In the genomic region with DNA sequence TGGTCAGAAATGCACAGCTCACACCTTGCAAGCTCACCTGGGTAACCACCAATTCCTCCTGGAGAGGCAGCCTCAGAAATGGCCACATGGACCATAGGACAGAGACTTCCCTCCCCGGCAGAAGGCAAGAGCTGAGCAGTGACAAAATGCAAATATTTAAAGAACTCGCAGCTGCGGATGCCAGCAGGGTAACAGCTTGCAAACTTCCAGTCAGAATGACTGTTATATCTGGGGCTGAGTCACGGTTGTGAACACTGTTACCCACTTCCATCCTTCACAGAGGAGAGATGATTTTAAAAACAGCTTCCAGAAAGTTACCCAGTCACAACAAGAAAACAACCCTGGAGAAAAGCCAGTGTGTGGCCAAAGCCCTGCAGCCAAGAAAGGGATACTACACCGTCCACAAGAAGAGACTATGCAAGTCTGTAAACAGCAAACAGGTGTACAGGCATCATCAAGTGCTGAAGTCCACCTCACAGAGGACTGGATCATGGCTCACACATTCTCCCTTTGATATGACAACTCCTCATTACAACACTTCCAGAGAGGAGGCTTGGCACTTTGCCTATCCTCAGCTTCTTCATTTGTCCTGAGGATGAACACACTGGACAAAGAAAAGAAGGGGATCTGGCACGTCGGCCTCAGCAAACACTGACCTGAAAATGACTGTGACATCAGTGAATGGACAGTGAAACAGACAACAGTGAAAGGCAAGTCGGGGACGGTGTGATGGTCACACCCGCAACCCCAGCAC, we compare ENCODE assay signal across 9 mouse cellular contexts. TPM values are rescaled to one million over a fixed set of nuclear protein-coding genes. Genes with fewer than 3 reads are reported as not detected.
DNase-seq lines count a peak whose midpoint lies in the region; ATAC-seq and TF ChIP-seq lines count a peak whose summit lies in the region.
"Had no signal": no experiment of that assay in that cellular context is flagged by ENCODE, and none has a peak within 500 bp of the region (broad histone marks: within the 10 kb centered on the region; RNA-seq: fewer than 3 reads in every experiment).

No protein-coding gene starts in this region.

- no peak for ATAC-seq in heart, postnatal 0 days (ENCODE audit: insufficient read depth, low read depth)
- ATAC-seq in liver, embryonic 12.5 days = no peak

- 0 out of 2 replicates have a peak, but pooled peaks have one; percentile 26 for TF ChIP-seq EP300 in heart, postnatal 0 days (IDR thresholded peaks at IDR 0.05; ENCODE audit: low read depth)

- no peak overlapping the region for H3K4me3 ChIP-seq in heart, postnatal 0 days (ENCODE audit: low read depth, low read length)
- H3K4me3 ChIP-seq in liver, embryonic 12.5 days = no peak overlapping the region
- H3K4me3 ChIP-seq: hindbrain, embryonic 10.5 days; neural tube, embryonic 12.5 days had no signal

- no peaks in the 10 kb centered on the region for H3K27me3 ChIP-seq in heart, postnatal 0 days (ENCODE audit: control insufficient read depth, insufficient read depth, low read length)
- H3K27me3 ChIP-seq in liver, embryonic 12.5 days (replicated peaks) = no peaks in the 10 kb centered on the region
- H3K27me3 ChIP-seq: neural tube, embryonic 12.5 days had no signal

- no peak overlapping the region for H3K9ac ChIP-seq in heart, postnatal 0 days (replicated peaks; ENCODE audit: low read depth, low read length)
- no peak overlapping the region for H3K9ac ChIP-seq in liver, embryonic 12.5 days
- H3K9ac ChIP-seq: neural tube, embryonic 12.5 days had no signal

- peak; percentile 38 to 42 for DNase-seq in spleen, postnatal 36 days (ENCODE audit: low spot score in 2 of 2)
- DNase-seq in spleen, postnatal 14 days (ENCODE audit: low spot score in 2 of 2) = no peak
- no peak for DNase-seq in heart, postnatal 0 days (ENCODE audit: low spot score)
- DNase-seq in yolk sac, embryonic 10.5 days (ENCODE audit: low spot score) = peak; percentile 46
- DNase-seq in ovary, postnatal 14 days (ENCODE audit: low spot score) = no peak
- no peak for DNase-seq in kidney, postnatal 10 days

- no peaks in the 10 kb centered on the region for H3K9me3 ChIP-seq in heart, postnatal 0 days (replicated peaks; ENCODE audit: control insufficient read depth, low read length)
- no peaks in the 10 kb centered on the region for H3K9me3 ChIP-seq in liver, embryonic 12.5 days (replicated peaks)
- H3K9me3 ChIP-seq: hindbrain, embryonic 10.5 days; neural tube, embryonic 12.5 days had no signal

- H3K4me1 ChIP-seq in heart, postnatal 0 days (ENCODE audit: control insufficient read depth, insufficient read depth) = peaks cover 74% of the 10 kb centered on the region
- peaks cover 95% of the 10 kb centered on the region for H3K4me1 ChIP-seq in liver, embryonic 12.5 days

- TF ChIP-seq CTCF in heart, postnatal 0 days (IDR thresholded peaks at IDR 0.05; ENCODE audit: low read depth) = no peak

- WGBS in heart, postnatal 0 days = 24% methylated on average over 10 of the region's 10 CpGs
- WGBS in liver, embryonic 12.5 days (ENCODE audit: insufficient replicate concordance) = 63% methylated on average over 10 of the region's 10 CpGs

- peak overlapping the region; percentile 10; the same call in 1 of the 2 replicates for H3K4me2 ChIP-seq in heart, postnatal 0 days (ENCODE audit: low read depth, low read length)
- H3K4me2 ChIP-seq in liver, embryonic 12.5 days = no peak overlapping the region
- H3K4me2 ChIP-seq: neural tube, embryonic 12.5 days had no signal

- H3K27ac ChIP-seq in heart, postnatal 0 days (ENCODE audit: low read depth) = peak overlapping the region; percentile 87
- 0 out of 2 replicates have a peak overlapping the region, but pooled peaks have one; percentile 1 for H3K27ac ChIP-seq in liver, embryonic 12.5 days
- H3K27ac ChIP-seq: hindbrain, embryonic 10.5 days; neural tube, embryonic 12.5 days had no signal

- H3K36me3 ChIP-seq in heart, postnatal 0 days (replicated peaks; ENCODE audit: control insufficient read depth, insufficient read depth, low read length) = no peaks in the 10 kb centered on the region
- no peaks in the 10 kb centered on the region for H3K36me3 ChIP-seq in liver, embryonic 12.5 days
- H3K36me3 ChIP-seq: hindbrain, embryonic 10.5 days; neural tube, embryonic 12.5 days had no signal

RNA-seq across cellular contexts. Expression of a gene that starts 16.4 kb away (rescaled TPM):
- total RNA-seq in heart, postnatal 0 days (2014; rRNA removed; ENCODE audit: low replicate concordance) = 65.0 and 78.0 TPM in 2 replicates
- polyA plus RNA-seq in heart, postnatal 0 days (2015; fragmentation: Nextera tagmentation; extraction: Ambion mirVana) = 53.0 and 63.3 TPM in 2 replicates
- 65.1 and 68.4 TPM in 2 replicates for polyA plus RNA-seq in liver, embryonic 12.5 days (2016; fragmentation: Nextera tagmentation; extraction: Ambion mirVana)

Comparison
In these comparisons a context has a peak if more than half of its experiments do, and no peak if none do; other contexts are left out.
1. DNase-seq: peak in spleen, postnatal 36 days (2 of 2) and yolk sac, embryonic 10.5 days (single experiment); none in spleen, postnatal 14 days (0 of 2), heart, postnatal 0 days (single experiment), ovary, postnatal 14 days (single experiment) and kidney, postnatal 10 days (single experiment).